Mouse (Mus musculus): ENCODE measurements around the gene Crygc. TPM values are rescaled to one million over a fixed set of nuclear protein-coding genes. Genes with fewer than 3 reads are reported as not detected.

The Crygc gene
- polyA plus RNA-seq (2015; fragmentation: Nextera tagmentation; extraction: Ambion mirVana), result not detected in 2 replicates

DNA sequence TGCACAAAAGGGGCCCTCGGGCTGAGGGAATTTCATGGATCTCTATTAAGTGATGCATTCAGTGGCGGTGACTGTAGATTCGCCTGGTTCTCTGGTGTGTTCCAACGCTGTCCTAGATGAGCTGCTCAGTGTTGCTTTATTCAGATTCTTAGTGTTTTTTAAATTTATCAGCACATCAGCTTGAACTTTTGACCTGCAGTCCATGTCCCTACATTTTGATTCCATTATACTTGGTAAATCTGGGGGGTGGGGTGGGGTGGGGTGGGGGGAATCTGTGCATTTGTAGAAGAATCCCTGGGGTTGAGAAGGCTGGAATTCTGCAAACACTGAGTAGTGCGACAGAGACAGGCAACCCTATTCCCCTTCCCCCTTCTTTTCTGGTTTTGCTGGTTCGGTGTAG, at the start of gene Crygc:
Crygc (minus strand) TSS at position 101 of the 400 bp plus-strand sequence.
- WGBS, result 53% methylated on average over 6 of the region's 6 CpGs
- Histone ChIP-seq H3K4me2 (ENCODE audit: low read depth, low read length) (no peak within 1 kb of the TSS), H3K4me1 (replicated peaks; ENCODE audit: control insufficient read depth, insufficient read depth, low read length) (no peaks in the 10 kb centered on the region), H3K27ac (ENCODE audit: low read length) (no peak within 1 kb of the TSS), H3K9ac (ENCODE audit: low read length) (no peak within 1 kb of the TSS), H3K36me3 (ENCODE audit: control insufficient read depth, insufficient read depth, low read length) (no peaks in the 10 kb centered on the region), H3K4me3 (ENCODE audit: low read length) (no peak within 1 kb of the TSS), H3K9me3 (ENCODE audit: control insufficient read depth, low read length) (0 out of 2 replicates have a peak, but pooled peaks cover under 1% of the 10 kb centered on the region), H3K27me3 (ENCODE audit: control insufficient read depth, insufficient read depth, low read depth, low read length) (no peaks in the 10 kb centered on the region)
- no peak for ATAC-seq (ENCODE audit: low read depth)

DNA sequence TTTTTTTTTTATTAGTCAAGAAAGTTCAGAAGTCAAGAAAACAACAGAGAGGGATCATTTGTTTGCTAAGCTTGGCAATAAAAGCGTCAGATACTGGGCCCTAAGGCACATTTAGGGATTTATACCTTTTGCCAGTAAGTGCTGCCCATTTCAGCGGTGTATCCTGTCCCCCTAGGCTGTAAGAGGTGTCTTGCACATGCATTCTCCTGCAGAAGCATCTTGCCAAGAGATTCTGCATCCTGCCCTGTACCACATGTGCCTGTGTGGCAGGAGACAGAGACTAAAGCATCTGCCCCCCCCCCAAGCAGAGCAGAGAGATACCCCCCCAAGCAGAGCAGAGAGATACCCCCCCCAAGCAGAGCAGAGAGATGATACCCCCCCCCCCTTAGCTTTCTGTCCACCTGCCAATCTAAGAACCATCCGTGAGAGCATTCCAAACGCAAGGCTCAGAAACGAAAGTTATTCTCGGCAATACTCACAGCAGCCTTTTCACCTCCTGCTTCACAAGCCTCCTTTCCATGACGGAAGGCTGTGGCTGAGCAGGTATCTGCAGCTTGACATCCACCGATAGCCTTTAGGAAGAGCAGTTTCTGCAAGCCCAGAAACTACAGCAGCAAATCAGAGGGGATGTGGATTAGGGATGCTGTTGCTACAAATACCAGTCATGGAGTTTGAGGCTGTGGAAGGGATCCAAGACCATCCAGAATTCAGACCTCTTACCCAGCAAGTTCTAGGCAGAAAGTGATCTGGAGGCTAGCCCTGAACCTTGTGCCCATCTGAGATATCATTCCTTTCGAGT, 49.3 kb upstream of the Crygc start, which contains the start of gene D630023F18Rik:
D630023F18Rik (minus strand) TSS at position 641 of the 799 bp plus-strand sequence.
- Histone ChIP-seq H3K36me3 (ENCODE audit: control insufficient read depth, insufficient read depth, low read length) (no peaks in the 10 kb centered on the region), H3K9me3 (ENCODE audit: control insufficient read depth, low read length) (no peaks in the 10 kb centered on the region), H3K4me1 (replicated peaks; ENCODE audit: control insufficient read depth, insufficient read depth, low read length) (no peaks in the 10 kb centered on the region), H3K4me3 (ENCODE audit: low read length) (peak within 1 kb of the TSS; percentile 25), H3K27me3 (ENCODE audit: control insufficient read depth, insufficient read depth, low read depth, low read length) (no peaks in the 10 kb centered on the region), H3K4me2 (ENCODE audit: low read depth, low read length) (peak within 1 kb of the TSS; percentile 48), H3K9ac (ENCODE audit: low read length) (no peak within 1 kb of the TSS), H3K27ac (ENCODE audit: low read length) (no peak within 1 kb of the TSS)
- 21% methylated on average over 9 of the region's 9 CpGs for WGBS
- no peak for ATAC-seq (ENCODE audit: low read depth)

DNA sequence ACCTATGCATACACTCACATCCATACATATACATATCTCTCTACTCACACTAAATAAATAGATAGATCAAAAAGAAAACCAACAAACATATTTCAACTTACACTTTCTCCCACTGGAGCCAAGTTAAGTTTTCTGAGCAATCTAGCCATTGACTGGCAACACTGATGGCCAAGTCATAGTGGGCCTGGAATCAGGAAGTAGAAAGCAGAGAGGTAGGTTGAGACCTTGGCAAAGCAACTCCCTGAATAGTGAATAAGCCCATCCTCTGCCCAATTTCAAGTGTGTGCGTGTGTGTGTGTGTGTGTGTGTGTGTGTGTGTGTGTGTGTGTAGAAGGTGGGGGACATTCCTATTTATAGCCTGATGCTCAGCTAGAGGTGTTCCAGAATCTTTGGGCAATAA, 45.9 kb upstream of the Crygc start, which contains the start of gene Gm28845:
Gm28845 (minus strand) TSS at position 121 of the 400 bp plus-strand sequence.
- Histone ChIP-seq H3K9me3 (ENCODE audit: control insufficient read depth, low read length) (no peaks in the 10 kb centered on the region), H3K9ac (ENCODE audit: low read length) (no peak within 1 kb of the TSS), H3K4me1 (replicated peaks; ENCODE audit: control insufficient read depth, insufficient read depth, low read length) (no peaks in the 10 kb centered on the region), H3K27ac (ENCODE audit: low read length) (no peak within 1 kb of the TSS), H3K4me3 (ENCODE audit: low read length) (no peak within 1 kb of the TSS), H3K4me2 (ENCODE audit: low read depth, low read length) (no peak within 1 kb of the TSS), H3K36me3 (ENCODE audit: control insufficient read depth, insufficient read depth, low read length) (no peaks in the 10 kb centered on the region), H3K27me3 (ENCODE audit: control insufficient read depth, insufficient read depth, low read depth, low read length) (no peaks in the 10 kb centered on the region)
- no peak for ATAC-seq (ENCODE audit: low read depth)
- WGBS, result 80% methylated on average over 1 of the region's 1 CpGs

DNA sequence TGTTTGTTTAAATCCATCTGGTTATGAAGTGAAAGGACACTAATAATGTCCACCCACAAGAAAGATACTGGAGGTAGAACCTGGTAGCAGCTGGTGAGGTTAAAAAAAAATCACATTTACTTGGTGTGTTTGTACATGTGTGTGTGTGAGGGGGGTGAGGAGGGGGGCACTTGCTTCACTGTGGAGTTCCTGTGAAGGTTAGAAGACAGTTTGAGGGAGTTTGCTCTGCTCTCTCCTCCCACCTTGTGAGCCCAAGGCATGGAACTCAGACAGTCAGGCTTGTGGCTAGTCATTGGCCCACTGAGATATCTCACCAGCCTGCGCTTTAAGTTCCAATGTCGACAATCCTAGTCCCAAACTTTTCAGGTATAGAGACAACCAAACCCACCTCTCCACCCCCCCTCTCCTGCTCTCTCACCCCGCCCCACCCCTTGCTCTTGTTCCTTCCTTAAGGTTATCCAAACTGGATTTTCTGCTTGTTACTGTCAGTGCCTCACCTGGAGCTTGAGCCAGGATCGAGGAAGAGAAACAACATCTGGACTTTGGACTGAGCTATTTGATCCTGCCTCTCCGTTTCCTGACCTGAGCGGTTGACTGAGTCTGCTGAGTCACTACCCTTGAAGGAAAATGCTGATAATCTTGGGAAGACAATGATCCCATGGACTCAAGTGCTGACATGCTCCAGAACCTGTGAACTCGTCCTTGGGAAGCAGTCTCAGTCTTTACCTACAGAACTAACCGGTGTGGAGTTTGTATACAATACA, 44.8 kb upstream of the Crygc start:
- no peak overlapping the region for H3K27ac ChIP-seq (ENCODE audit: low read length)

DNA sequence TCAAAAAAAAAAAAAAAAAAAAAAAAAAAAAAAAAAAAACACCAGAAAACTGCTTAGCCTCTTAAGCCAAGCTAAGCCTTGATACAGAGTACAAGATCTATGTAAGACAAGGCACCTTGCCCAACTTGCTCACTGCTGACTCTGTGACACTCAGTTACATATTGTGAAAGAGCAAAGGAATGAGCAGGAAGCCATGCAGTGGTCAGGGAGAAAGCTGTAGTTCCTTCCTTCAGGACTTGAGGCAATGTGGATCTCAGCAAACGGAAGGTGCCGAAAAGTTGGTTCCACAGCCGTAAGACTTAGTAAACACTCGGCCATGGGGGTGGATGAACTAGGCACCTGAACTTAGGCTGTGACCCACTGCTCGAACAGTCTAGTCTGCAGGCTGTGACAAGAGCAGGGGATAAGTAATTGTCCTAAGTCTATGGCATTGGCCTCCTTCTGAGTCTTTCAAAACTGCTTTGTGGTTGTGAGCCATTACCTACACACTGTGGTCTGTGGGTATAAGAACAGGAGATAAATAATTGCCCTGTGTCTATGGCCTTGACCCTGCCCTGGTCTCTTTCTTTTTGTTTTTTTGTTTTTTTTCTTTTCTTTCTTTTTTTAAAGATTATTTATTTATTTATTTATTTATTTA, 40.2 kb upstream of the Crygc start:
- H3K4me3 ChIP-seq (ENCODE audit: low read length), result no peak overlapping the region
- WGBS, result 89% methylated on average over 5 of the region's 5 CpGs
- no peaks in the 10 kb centered on the region for H3K27me3 ChIP-seq (ENCODE audit: control insufficient read depth, insufficient read depth, low read depth, low read length)
- H3K9ac ChIP-seq (ENCODE audit: low read length), result no peak overlapping the region
- no peak overlapping the region for H3K4me2 ChIP-seq (ENCODE audit: low read depth, low read length)
- no peak overlapping the region for H3K27ac ChIP-seq (ENCODE audit: low read length)
- no peaks in the 10 kb centered on the region for H3K9me3 ChIP-seq (ENCODE audit: control insufficient read depth, low read length)
- no peaks in the 10 kb centered on the region for H3K4me1 ChIP-seq (replicated peaks; ENCODE audit: control insufficient read depth, insufficient read depth, low read length)
- peak; percentile 66; the same call in 1 of the 2 replicates for ATAC-seq (ENCODE audit: low read depth)
- no peaks in the 10 kb centered on the region for H3K36me3 ChIP-seq (ENCODE audit: control insufficient read depth, insufficient read depth, low read length)

More for the DNA sequence above, 44.8 kb upstream of the Crygc start:
- Histone ChIP-seq H3K27me3 (ENCODE audit: control insufficient read depth, insufficient read depth, low read depth, low read length) (no peaks in the 10 kb centered on the region), H3K4me1 (replicated peaks; ENCODE audit: control insufficient read depth, insufficient read depth, low read length) (no peaks in the 10 kb centered on the region), H3K9ac (ENCODE audit: low read length) (no peak overlapping the region), H3K4me2 (ENCODE audit: low read depth, low read length) (no peak overlapping the region), H3K4me3 (ENCODE audit: low read length) (no peak overlapping the region), H3K9me3 (ENCODE audit: control insufficient read depth, low read length) (no peaks in the 10 kb centered on the region), H3K36me3 (ENCODE audit: control insufficient read depth, insufficient read depth, low read length) (no peaks in the 10 kb centered on the region)
- ATAC-seq (ENCODE audit: low read depth), result no peak
- 59% methylated on average over 8 of the region's 8 CpGs for WGBS

DNA sequence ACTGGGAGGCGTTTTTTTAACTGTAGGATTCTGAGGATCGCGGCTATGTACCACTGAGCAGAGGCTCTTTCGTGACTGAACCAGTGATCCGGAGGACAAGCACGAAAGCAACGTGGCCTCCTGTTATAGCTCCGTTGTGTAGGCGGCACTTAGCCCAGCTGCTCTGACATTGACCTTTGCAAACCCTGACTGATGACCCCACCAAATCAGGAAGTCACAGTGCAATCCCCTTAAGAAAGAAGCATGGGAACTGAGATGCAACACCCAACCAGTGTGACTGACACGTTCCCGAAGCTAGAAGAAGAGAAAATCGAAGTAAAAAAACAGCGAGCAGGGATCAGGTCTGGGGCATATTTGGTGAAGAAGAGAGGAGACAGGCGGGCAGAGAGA, 39.3 kb upstream of the Crygc start:
- no peak overlapping the region for H3K9ac ChIP-seq (ENCODE audit: low read length)
- WGBS, result 50% methylated on average over 14 of the region's 14 CpGs
- H3K4me1 ChIP-seq (replicated peaks; ENCODE audit: control insufficient read depth, insufficient read depth, low read length), result no peaks in the 10 kb centered on the region
- no peaks in the 10 kb centered on the region for H3K9me3 ChIP-seq (ENCODE audit: control insufficient read depth, low read length)
- no peak overlapping the region for H3K27ac ChIP-seq (ENCODE audit: low read length)
- peak overlapping the region; percentile 44 for H3K4me2 ChIP-seq (ENCODE audit: low read depth, low read length)
- H3K36me3 ChIP-seq (ENCODE audit: control insufficient read depth, insufficient read depth, low read length), result no peaks in the 10 kb centered on the region
- peak overlapping the region; percentile 23; the same call in 1 of the 2 replicates for H3K4me3 ChIP-seq (ENCODE audit: low read length)
- H3K27me3 ChIP-seq (ENCODE audit: control insufficient read depth, insufficient read depth, low read depth, low read length), result no peaks in the 10 kb centered on the region
- ATAC-seq (ENCODE audit: low read depth), result no peak

DNA sequence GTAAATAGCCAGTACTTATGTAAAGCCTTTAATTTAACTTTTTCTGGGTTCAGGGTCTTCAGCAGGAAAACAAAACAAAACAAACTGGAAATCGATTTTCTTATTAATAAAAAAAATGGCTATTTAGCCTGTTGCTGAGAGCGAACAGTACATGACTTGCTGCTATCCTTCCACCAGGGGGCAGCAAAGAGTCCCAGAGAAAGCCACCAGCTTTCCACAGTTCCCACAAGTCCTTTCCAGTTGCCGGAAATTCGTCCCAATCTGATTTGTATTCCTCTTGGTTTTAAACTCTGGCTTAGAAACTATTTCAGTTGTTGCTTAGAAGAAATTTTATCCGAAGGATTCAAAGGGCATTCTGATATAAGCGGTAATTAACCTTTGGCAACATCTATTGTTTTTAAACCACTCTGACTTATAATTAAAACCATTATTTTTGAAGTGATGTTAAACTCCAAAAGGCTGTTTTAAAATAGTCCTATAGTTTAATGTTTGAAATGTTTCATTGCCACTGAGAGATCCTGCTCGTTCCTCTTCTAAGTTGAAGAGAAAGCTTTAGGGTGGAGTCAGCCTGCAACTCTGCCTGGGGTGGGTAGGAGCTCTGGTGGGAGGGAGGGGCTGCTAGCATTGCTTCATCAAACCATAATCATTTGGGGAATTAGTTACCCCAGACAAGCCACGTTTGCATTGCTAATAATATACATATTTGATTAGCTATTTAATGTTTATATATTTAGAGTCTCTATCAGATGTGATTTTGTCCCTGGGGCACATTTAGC, 38.7 kb upstream of the Crygc start:
- H3K9me3 ChIP-seq (ENCODE audit: control insufficient read depth, low read length), result no peaks in the 10 kb centered on the region
- ATAC-seq (ENCODE audit: low read depth), result peak; percentile 90; the same call in 1 of the 2 replicates
- no peaks in the 10 kb centered on the region for H3K4me1 ChIP-seq (replicated peaks; ENCODE audit: control insufficient read depth, insufficient read depth, low read length)
- no peaks in the 10 kb centered on the region for H3K36me3 ChIP-seq (ENCODE audit: control insufficient read depth, insufficient read depth, low read length)
- no peak overlapping the region for H3K27ac ChIP-seq (ENCODE audit: low read length)
- 8% methylated on average over 8 of the region's 8 CpGs for WGBS
- peak overlapping the region; percentile 23; the same call in 1 of the 2 replicates for H3K4me3 ChIP-seq (ENCODE audit: low read length)
- no peak overlapping the region for H3K9ac ChIP-seq (ENCODE audit: low read length)
- H3K27me3 ChIP-seq (ENCODE audit: control insufficient read depth, insufficient read depth, low read depth, low read length), result no peaks in the 10 kb centered on the region
- H3K4me2 ChIP-seq (ENCODE audit: low read depth, low read length), result peak overlapping the region; percentile 44

DNA sequence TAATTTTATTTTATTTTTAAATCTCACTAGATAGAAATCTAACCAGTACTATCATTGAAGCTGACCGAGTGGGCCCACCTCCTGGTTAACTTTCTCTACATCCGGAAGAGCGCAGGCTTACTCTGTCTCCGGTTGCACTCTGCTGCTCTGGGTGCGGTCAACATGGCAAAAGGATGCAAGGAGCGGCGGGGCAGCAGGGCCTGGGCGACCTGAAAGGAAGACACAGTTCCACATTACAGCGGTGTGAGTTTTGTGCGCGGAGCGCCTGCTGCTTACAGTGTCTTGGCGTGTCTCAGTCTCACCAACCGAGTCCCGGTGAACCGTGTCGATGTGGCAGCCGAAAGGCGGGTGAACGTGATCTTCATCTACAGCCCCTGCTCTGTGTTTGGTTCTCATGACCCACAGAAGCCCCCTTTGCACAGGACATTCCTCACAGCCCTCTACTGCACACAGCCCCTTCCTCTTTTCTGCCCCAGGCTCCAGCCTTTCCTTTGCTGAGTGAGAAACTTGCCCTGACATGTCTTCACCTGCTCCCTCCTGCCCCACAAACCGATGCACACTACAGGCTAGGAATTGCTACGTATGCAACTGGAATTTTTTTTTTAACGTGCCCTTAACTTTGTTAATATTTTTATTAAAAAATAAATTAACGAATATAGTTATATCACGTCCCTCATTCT, 36.4 kb upstream of the Crygc start:
- 70% methylated on average over 25 of the region's 25 CpGs for WGBS
- no peak for ATAC-seq (ENCODE audit: low read depth)
- no peak overlapping the region for H3K4me2 ChIP-seq (ENCODE audit: low read depth, low read length)

More for the DNA sequence above, 36.4 kb upstream of the Crygc start:
- Histone ChIP-seq H3K36me3 (ENCODE audit: control insufficient read depth, insufficient read depth, low read length) (no peaks in the 10 kb centered on the region), H3K9ac (ENCODE audit: low read length) (no peak overlapping the region), H3K27me3 (ENCODE audit: control insufficient read depth, insufficient read depth, low read depth, low read length) (no peaks in the 10 kb centered on the region), H3K9me3 (ENCODE audit: control insufficient read depth, low read length) (no peaks in the 10 kb centered on the region), H3K4me1 (replicated peaks; ENCODE audit: control insufficient read depth, insufficient read depth, low read length) (no peaks in the 10 kb centered on the region), H3K27ac (ENCODE audit: low read length) (no peak overlapping the region), H3K4me3 (ENCODE audit: low read length) (no peak overlapping the region)
